Mouse (Mus musculus) lung, postnatal 4 days (tissue): ENCODE results near the gene Crip2.
A peak's percentile ranks its signal among the peaks of the same experiment; 100 is the strongest.

Source experiments
- DNase-seq, 2 experiments: peaks; one replicate each; pipeline ENCODE4 v3.0.0; 2021

The Crip2 gene

GRCm38 (mm10) chr12:113148381-113149035 lies 8.5 kb downstream of the Crip2 start:
- DNase-seq, result peak; percentile 79 to 81

- DNase-seq, result peak; percentile 65 to 77
Measured at GRCm38 (mm10) chr12:113149341-113149740, 9.3 kb downstream of the Crip2 start.

GRCm38 (mm10) chr12:113149896-113150295 lies 9.9 kb downstream of the Crip2 start:
- no peak for DNase-seq

GRCm38 (mm10) chr12:113150591-113150990 lies 10.6 kb downstream of the Crip2 start:
- DNase-seq, result no peak

- no peak for DNase-seq
Measured at GRCm38 (mm10) chr12:113151046-113151445, 11.0 kb downstream of the Crip2 start.

GRCm38 (mm10) chr12:113151661-113152271 lies 11.7 kb downstream of the Crip2 start:
- peak; percentile 74 to 79 for DNase-seq

GRCm38 (mm10) chr12:113152272-113152661 lies 12.2 kb downstream of the Crip2 start:
- peak; percentile 62 for DNase-seq

GRCm38 (mm10) chr12:113152991-113153525 lies 13.0 kb downstream of the Crip2 start:
- DNase-seq, result no peak

GRCm38 (mm10) chr12:113153971-113154370 lies 13.9 kb downstream of the Crip2 start:
- DNase-seq, result no peak

- DNase-seq, result no peak
Measured at GRCm38 (mm10) chr12:113154747-113155075, 14.7 kb downstream of the Crip2 start.

GRCm38 (mm10) chr12:113155076-113155771 lies 15.2 kb downstream of the Crip2 start:
- peak; percentile 74 to 81 for DNase-seq

GRCm38 (mm10) chr12:113155887-113156539 lies 16.0 kb downstream of the Crip2 start, which contains the start of gene Tedc1:
Tedc1 (plus strand) TSS chr12:113156421.
- peak; percentile 100 for DNase-seq

- no peak for DNase-seq
Measured at GRCm38 (mm10) chr12:113156540-113156929, 16.5 kb downstream of the Crip2 start.

GRCm38 (mm10) chr12:113157002-113157401 lies 17.0 kb downstream of the Crip2 start:
- no peak for DNase-seq

GRCm38 (mm10) chr12:113157521-113157920 lies 17.5 kb downstream of the Crip2 start:
- DNase-seq, result no peak

GRCm38 (mm10) chr12:113157971-113158370 lies 17.9 kb downstream of the Crip2 start:
- no peak for DNase-seq

GRCm38 (mm10) chr12:113163561-113164006 lies 23.5 kb downstream of the Crip2 start:
- no peak for DNase-seq

GRCm38 (mm10) chr12:113168031-113168536 lies 28.0 kb downstream of the Crip2 start:
- peak in 1 of 2 experiments; percentile 18 for DNase-seq

GRCm38 (mm10) chr12:113176960-113177725 lies 37.1 kb downstream of the Crip2 start:
- DNase-seq, result no peak

GRCm38 (mm10) chr12:113181020-113181419 lies 41.0 kb downstream of the Crip2 start:
- DNase-seq, result no peak

- DNase-seq, result no peak
Measured at GRCm38 (mm10) chr12:113184945-113185344, 44.9 kb downstream of the Crip2 start.
